Mouse (Mus musculus) ES-E14 (cell line): ENCODE measurements around the gene H13. TPM values are rescaled to one million over a fixed set of nuclear protein-coding genes. Genes with fewer than 3 reads are reported as not detected.

Experiments
- DNase-seq: peaks from one replicate; pipeline ENCODE4 v3.0.0-alpha.2; 2013; ENCODE audit warnings: low read depth, low spot score
- H3K27ac ChIP-seq: 2 replicates; pipeline ENCODE4 v1.5.1; 2012; ENCODE audit warnings: low read depth, mild to moderate bottlenecking, low read length, moderate library complexity, mixed read lengths; ENCODE audit not compliant: poor library complexity, insufficient read depth, severe bottlenecking
- H3K36me3 ChIP-seq: 2 replicates; pipeline ENCODE4 v1.6.1; 2012; ENCODE audit warnings: mild to moderate bottlenecking, low read length, moderate library complexity, mixed read lengths; ENCODE audit not compliant: control insufficient read depth, poor library complexity, insufficient read depth, severe bottlenecking
- H3K4me1 ChIP-seq, 2 experiments: fragments of 150-350 bp in 1 of 2; sonication (generic) in 1 of 2; 2 replicates each; pipeline ENCODE4 v1.6.1; 2012; ENCODE audit warnings: low read length in 2 of 2, mild to moderate bottlenecking in 1 of 2, mixed read lengths in 1 of 2; ENCODE audit not compliant: control insufficient read depth in 2 of 2, insufficient read depth in 2 of 2, poor library complexity in 1 of 2
- H3K4me3 ChIP-seq, 2 experiments: fragments of 150-350 bp in 1 of 2; sonication (generic) in 1 of 2; 2 replicates each; pipeline ENCODE4 v1.5.1; 2012; ENCODE audit warnings: low read length in 2 of 2, low read depth in 1 of 2, mild to moderate bottlenecking in 1 of 2, mixed read lengths in 1 of 2; ENCODE audit not compliant: insufficient read depth in 1 of 2, poor library complexity in 1 of 2, severe bottlenecking in 1 of 2
- H3K9ac ChIP-seq: 2 replicates; pipeline ENCODE4 v1.6.1; 2012; ENCODE audit warnings: low read depth, mild to moderate bottlenecking, low read length, mixed read lengths; ENCODE audit not compliant: poor library complexity, insufficient read depth, severe bottlenecking
- H3K9me3 ChIP-seq: fragments of 150-350 bp; sonication (generic); 2 replicates; pipeline ENCODE4 v1.6.1; 2012; ENCODE audit warnings: low read depth, mild to moderate bottlenecking, low read length; ENCODE audit not compliant: control insufficient read depth, insufficient read depth
- CHD2 ChIP-seq: IDR thresholded peaks from 2 replicates; pipeline ENCODE4 v1.6.1; 2014; ENCODE audit warnings: mild to moderate bottlenecking, low read depth, low read length, inconsistent platforms
- HCFC1 ChIP-seq: IDR thresholded peaks from 2 replicates; pipeline ENCODE4 v1.6.1; 2012; ENCODE audit warnings: low read length, inconsistent platforms, borderline replicate concordance; ENCODE audit not compliant: insufficient read depth
- MAFK ChIP-seq: IDR thresholded peaks from 2 replicates; pipeline ENCODE4 v1.6.1; 2014; ENCODE audit warnings: mild to moderate bottlenecking, low read depth, low read length, inconsistent platforms; ENCODE audit not compliant: insufficient read depth
- ZC3H11A ChIP-seq: IDR thresholded peaks from 2 replicates; pipeline ENCODE4 v1.6.1; 2012; ENCODE audit warnings: low read depth, mild to moderate bottlenecking, inconsistent platforms, low read length, borderline replicate concordance
- ZNF384 ChIP-seq: IDR thresholded peaks from 2 replicates; pipeline ENCODE4 v1.6.1; 2012; ENCODE audit warnings: low read depth, low read length, inconsistent platforms
- in situ Hi-C, 2 experiments: fragments of 600-800 bp; cut with MboI; formaldehyde crosslinking; loops; one replicate each; pipeline ENCODE4 v1.15.1; 2025; ENCODE audit warnings: low sequenced_read_pairs in 2 of 2, inconsistent platforms in 1 of 2; ENCODE audit not compliant: unreplicated experiment in 2 of 2
- total RNA-seq: library from RNA; depleted of rRNA; stranded (reverse); fragments of 300-350 nt; gene quantifications from 2 replicates; pipeline ENCODE4 v1.2.3, GENCODE M21; 2012

The H13 gene
- total RNA-seq, 1 experiment, result 55.0 TPM

DNA sequence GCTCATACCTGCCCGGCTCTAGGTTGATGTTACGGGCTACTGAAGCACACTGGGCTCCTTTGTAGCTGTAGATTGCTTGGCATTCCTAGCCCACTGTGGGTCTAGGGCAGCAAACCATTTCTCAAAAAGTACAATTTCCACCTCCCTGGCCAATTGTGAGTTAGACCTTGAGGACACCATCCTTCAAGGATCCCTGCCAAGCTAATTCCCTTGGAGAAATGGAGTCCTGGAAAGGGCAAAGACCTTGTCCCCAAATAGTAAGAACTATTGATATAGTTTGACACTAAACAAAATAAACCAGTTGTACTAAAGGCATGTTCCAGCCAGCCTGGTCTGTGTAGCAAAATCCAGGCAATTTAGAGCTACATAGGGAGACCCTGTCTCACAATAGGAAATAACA lies 69.1 kb downstream of the H13 start:
- no peaks in the 10 kb centered on the region for H3K9me3 ChIP-seq
- H3K36me3 ChIP-seq, result no peaks in the 10 kb centered on the region
- H3K9ac ChIP-seq, result no peak overlapping the region
- in situ Hi-C loops, result loop anchor here in 1 of 2 experiments (5.0 kb wide), 1 partner anchor 36 kb away; no protein-coding TSS in a partner anchor
- H3K4me1 ChIP-seq, result peaks cover 17 to 34% of the 10 kb centered on the region in 2 experiments
- no peak for DNase-seq
- H3K4me3 ChIP-seq, result no peak overlapping the region
- H3K27ac ChIP-seq, result no peak overlapping the region
- no peak for TF ChIP-seq HCFC1
- TF ChIP-seq ZNF384, result no peak
- no peak for TF ChIP-seq CHD2
- TF ChIP-seq MAFK, result no peak
- TF ChIP-seq ZC3H11A, result no peak

DNA sequence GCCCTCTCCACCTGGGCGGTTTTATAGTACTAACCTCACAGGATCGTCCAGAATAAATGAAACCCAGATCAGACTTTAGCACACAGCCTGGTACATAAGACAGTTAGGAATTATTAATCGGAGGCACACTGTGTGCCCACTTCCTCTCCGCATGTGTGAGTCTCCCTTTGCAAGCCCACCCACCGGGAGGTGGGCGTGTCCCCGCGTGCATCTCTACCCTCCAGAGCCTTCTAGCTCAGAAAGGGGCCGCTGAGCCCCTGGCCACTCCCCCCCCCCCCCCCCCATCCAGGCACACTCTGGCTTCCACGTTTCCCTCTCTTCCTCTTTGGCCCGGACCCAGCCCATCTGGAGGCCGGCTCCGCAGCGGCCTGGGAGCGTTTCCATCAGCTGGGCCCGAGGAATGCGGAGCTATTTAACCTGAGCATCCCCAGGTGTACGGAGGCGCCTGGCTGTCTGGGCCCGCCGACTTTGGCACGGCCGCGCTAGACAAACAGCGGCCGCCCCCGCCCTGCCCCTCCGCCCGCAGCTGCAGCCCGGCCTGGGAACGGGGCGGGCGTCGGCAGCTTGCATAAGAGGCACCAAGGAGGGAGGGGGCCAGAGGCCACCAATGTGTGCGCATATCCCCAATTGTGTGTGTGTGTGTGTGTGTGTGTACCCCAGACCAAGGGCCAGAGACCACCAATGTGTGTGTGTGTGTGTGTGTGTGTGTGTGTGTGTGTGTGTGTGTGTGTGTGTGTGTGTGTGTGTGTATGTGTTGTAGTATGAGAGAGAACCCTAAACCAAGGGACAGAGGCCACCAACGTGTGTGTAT lies 70.0 kb downstream of the H13 start:
- Histone ChIP-seq H3K4me3 (peak overlapping the region; percentile 36 to 56), H3K9ac (peak overlapping the region; percentile 51; the same call in 1 of the 2 replicates), H3K36me3 (no peaks in the 10 kb centered on the region), H3K27ac (no peak overlapping the region), H3K4me1 (peaks cover 17 to 33% of the 10 kb centered on the region in 2 experiments), H3K9me3 (no peaks in the 10 kb centered on the region)
- in situ Hi-C loops, result loop anchor here in 1 of 2 experiments (5.0 kb wide), 1 partner anchor 37 kb away; no protein-coding TSS in a partner anchor
- TF ChIP-seq CHD2, result no peak
- no peak for TF ChIP-seq ZC3H11A
- TF ChIP-seq ZNF384, result no peak
- TF ChIP-seq MAFK, result no peak
- TF ChIP-seq HCFC1, result no peak
- DNase-seq, result no peak

DNA sequence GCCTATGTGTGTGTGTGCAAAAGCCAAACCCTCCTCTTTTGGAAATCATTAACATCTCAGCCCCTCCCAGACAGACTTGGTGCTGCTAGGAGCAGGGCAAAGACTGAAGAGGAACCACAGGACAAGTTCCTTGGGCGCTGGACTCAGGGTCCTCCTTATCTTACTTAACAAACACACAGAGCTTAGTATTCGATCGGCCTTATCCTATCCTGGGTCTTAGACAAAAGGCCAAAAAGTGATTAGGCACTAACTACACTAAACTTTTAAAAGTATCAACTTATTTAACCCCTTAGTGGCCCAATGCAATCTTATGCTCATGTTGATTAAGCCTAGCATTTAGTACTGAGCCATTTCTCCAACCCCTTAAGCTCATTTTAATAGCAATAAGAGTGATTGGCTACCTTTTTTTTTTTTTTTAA lies 70.6 kb downstream of the H13 start:
- no peak for DNase-seq
- Histone ChIP-seq H3K36me3 (no peaks in the 10 kb centered on the region), H3K4me1 (peaks cover 17 to 28% of the 10 kb centered on the region in 2 experiments), H3K4me3 (peak overlapping the region; percentile 23 to 56; a peak in 3 of 4 replicates), H3K27ac (no peak overlapping the region), H3K9me3 (no peaks in the 10 kb centered on the region), H3K9ac (no peak overlapping the region; the same call in 1 of the 2 replicates)
- no peak for TF ChIP-seq HCFC1
- no peak for TF ChIP-seq CHD2
- no peak for TF ChIP-seq ZC3H11A
- no peak for TF ChIP-seq MAFK
- TF ChIP-seq ZNF384, result no peak
- in situ Hi-C loops, result loop anchor here in 1 of 2 experiments (5.0 kb wide), 1 partner anchor 38 kb away; no protein-coding TSS in a partner anchor

DNA sequence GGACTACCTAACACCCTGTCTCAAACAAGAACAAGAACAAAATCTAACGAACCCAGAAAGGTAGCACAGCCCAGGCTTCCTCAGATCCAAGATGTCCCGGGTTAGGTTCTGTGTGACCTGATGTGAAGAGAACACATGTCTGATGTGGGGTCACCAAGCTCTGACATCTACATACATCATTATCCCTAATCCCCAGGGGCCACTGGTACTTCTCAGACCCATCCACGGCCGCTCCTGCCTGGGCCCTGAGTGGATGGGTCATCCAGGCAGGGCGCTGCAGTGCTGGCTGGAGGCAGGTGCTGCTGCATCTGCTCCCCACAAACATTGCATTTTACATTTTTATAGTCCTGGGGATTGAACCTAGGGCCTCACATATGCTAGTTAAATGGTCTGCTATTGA lies 71.2 kb downstream of the H13 start:
- no peaks in the 10 kb centered on the region for H3K9me3 ChIP-seq
- H3K4me1 ChIP-seq, result peaks cover 16 to 28% of the 10 kb centered on the region in 2 experiments
- no peak overlapping the region for H3K9ac ChIP-seq
- no peaks in the 10 kb centered on the region for H3K36me3 ChIP-seq
- H3K4me3 ChIP-seq, result no peak overlapping the region
- no peak for TF ChIP-seq ZC3H11A
- TF ChIP-seq HCFC1, result no peak
- TF ChIP-seq MAFK, result no peak
- in situ Hi-C loops, result no loop called here
- no peak for DNase-seq
- no peak overlapping the region for H3K27ac ChIP-seq
